Mouse (Mus musculus) CD4-positive, CD25-positive, alpha-beta regulatory T cell, adult 4 months (primary cell): ENCODE measurements around the gene Med10. TPM values are rescaled to one million over a fixed set of nuclear protein-coding genes. Genes with fewer than 3 reads are reported as not detected.

ENCODE experiments used
- ATAC-seq: one replicate; pipeline ENCODE4 v1.8.0; 2017
- polyA plus RNA-seq, 2 experiments: library from polyadenylated mRNA; unstranded; fragments of 100-300 nt; shearing (Covaris generic); gene quantifications; one replicate each; pipeline ENCODE4 v1.2.1; 2017

Gene Med10
- 100 to 1,000 TPM; 160 to 164 TPM for polyA plus RNA-seq

DNA sequence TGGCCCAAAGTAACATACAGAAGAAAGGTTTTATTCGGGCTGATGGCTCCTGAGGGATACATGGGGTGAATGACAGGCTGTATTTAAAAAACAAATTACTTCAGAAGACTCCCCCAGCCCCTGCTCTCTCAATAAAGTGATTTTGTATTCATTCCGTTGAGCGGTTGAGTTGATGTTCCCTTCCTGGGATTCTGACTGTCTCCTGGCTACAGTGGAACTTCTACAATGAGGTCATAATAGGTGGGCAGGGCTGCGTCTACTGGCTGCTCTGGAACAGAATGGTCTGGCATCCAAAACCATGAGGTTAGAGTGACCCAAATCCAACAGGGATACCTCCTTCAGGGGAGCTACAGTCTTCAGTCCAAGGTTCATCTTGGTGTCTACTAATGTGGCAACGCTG lies at the start of gene Med10:
Med10 (plus strand) TSS at position 301 of the 400 bp plus-strand sequence.
- ATAC-seq = no peak

DNA sequence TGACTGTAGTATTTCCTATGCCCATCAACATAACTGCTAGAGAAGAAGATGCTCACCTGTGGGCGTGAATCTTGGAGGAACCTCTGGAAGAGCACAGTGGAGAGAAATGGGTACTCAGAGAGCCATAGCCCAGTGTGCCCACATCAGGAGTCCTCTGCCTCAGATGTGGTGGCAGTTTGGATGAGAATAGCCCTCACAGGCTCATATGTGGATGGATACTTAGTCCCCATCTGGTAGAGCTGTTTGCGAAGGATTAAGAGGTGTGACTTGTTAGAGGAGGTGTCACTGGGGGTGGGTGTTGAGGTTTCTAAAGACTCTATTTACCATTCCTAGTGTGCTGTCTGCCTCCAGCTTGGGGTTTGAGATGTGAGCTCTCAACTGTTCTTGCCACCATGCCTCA lies 49.3 kb upstream of the Med10 start:
- no peak for ATAC-seq

DNA sequence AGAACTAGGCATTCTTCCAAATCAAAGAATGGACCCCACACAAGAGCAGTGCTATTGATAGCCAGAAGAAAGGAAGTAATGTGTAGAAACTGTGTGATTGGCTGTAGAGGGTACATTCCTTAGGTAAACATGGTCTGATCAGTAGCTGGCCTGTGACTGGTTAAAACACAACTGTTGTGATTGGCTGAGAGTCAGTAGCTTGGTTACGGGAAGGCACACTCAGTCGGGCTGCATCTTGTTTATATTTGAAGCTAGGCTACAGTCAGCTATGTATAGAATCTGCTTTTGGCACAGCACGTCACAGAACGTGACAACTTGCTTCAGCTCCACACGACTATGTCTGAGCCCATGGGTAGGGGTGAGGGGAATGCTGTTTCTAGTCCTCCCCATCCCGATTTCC lies 43.2 kb upstream of the Med10 start:
- no peak for ATAC-seq

DNA sequence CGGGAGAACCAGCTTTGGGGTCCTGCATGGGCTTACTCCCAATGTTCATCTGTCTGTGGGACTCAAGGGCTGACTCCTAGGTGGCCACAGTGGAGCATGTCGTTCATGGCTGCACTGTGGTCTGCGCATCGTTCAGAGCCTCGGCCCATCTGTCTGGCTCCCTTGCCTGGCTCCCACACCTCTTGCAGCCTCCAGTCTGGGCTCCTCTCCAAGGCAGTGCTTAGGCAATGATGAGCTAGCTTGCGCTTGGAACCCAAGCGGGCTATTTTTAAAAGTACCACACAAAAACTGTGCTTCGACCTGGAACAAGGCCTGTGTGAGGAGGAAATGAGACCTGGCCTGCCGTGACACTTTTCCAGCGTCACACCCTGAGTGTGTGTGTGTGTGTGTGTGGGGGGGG lies 40.8 kb upstream of the Med10 start:
- ATAC-seq = no peak

GRCm38 (mm10) chr13:69764646-69765045 lies 37.5 kb upstream of the Med10 start:
- no peak for ATAC-seq

- ATAC-seq = no peak
Measured at GRCm38 (mm10) chr13:69768152-69768551, 34.0 kb upstream of the Med10 start.

GRCm38 (mm10) chr13:69770538-69771456 lies 31.4 kb upstream of the Med10 start:
- ATAC-seq = no peak

GRCm38 (mm10) chr13:69772358-69772757 lies 29.8 kb upstream of the Med10 start:
- no peak for ATAC-seq

DNA sequence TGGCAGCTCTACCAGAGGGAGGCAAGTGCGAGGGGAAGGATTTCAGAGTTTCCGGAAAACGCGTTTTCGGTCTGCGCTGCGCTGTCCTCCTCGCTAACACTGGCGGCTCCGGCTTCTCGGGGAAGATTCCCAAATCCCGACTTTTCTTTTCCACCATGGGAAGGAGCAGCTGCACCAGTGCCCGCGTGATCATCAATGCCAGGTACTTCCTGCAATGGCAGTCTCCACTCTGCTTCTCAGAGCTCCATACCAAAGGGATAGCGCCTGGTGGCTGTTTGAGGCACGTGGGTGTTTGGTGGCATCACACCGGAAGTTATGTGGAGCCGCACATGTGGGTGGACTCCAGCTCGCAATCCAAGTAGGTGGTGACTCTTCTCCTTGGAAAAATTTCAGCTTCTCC lies 24.0 kb upstream of the Med10 start:
- no peak for ATAC-seq

- no peak for ATAC-seq
Measured at GRCm38 (mm10) chr13:69788704-69789103, 13.5 kb upstream of the Med10 start.

DNA sequence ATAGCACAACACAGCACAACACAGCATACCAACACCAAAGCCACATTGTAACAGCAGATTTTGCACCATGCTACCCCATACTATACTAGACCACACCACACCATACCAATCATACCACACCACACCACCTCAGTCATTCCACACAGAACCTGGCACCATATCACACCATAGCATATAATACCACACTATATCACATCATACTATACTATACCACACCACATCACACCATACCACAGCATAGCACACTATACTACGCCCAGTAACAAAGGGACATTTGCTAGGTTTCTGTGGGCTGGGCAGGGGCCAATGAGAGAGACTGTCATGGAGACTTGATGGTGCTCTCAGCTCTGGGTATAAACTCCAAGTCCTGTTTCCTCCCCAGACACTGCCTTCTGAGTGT lies 10.4 kb upstream of the Med10 start:
- ATAC-seq = no peak

DNA sequence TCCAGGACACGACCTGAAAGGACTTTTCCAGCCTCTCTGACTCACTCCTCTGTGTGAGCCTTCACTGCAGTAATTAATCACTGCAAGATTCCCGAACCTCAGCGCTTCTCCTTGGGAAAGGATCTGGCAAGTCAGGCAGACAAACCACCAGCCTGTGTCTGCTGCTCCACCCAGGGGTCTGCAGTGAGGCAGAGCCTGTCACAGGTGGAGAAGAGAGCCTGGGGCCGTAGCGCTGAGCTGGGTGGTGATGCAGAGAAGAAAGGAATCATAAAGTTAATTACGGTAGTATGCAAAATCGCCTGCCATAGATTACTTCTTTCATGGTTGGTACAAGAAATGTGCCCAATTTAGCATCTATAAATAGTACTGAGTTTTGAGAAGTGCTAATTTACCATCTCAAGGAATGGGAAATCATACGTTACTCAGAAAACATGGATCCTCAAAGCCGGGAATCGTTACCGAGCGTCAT lies 9.6 kb upstream of the Med10 start:
- ATAC-seq = no peak

DNA sequence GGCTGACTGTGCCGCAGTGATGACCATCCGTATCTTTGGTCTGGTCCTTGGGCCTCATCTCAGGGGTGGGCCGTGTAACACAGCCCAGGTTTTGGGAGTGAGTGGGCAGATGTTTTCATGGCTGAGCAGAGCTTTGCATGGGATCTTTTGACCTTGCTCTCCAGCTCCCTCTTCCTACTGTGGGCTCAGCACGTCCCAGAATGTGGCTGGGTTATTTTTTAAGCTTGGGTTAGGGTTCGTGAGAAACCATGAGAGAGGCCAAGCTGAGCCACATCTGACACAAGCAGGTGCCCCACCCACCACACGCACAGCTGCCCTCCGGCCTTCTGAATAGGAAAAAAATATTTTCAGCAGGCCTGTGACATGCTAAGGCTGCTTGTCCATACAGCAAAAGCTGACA lies 7.4 kb upstream of the Med10 start:
- no peak for ATAC-seq

- ATAC-seq = peak; percentile 90
Measured at GRCm38 (mm10) chr13:69809681-69810611, 7.8 kb downstream of the Med10 start.

DNA sequence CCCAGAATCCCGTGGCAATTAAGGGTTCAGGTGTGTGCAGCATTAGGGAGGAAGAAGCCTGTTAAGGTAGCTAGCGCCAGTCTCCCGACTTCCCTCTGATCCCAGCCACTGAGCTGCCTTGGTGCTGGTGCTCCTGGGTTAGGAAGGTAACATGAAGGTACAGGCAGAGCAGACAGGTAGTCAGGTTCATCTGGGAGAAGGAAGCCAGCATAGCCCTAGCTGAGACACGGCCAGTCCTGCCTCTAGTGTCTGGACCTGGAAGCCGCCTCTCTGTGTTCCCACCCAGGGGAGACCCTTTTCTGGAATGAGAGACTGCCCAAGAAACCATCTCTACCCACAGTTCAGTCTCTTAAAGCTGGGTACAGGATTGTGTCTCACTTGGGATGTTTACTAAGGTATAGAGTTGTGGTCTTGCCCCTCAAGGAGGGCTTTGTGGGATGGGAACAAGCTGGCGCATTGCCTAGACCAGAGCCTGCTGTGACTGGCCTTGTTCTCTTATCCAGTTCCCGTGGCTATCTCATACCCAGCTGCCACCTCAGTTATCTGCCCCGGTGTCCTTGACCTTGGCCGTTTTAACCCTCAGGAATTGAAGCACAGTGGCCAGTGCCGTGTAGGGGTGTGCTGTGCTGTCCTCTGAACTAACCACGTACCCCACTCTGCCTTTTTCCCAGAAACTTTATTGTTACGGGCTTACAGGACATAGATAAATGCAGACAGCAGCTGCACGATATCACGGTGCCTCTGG lies 8.9 kb downstream of the Med10 start:
- no peak for ATAC-seq

GRCm38 (mm10) chr13:69813870-69814269 lies 11.7 kb downstream of the Med10 start:
- ATAC-seq = no peak

GRCm38 (mm10) chr13:69818306-69818705 lies 16.1 kb downstream of the Med10 start:
- no peak for ATAC-seq

DNA sequence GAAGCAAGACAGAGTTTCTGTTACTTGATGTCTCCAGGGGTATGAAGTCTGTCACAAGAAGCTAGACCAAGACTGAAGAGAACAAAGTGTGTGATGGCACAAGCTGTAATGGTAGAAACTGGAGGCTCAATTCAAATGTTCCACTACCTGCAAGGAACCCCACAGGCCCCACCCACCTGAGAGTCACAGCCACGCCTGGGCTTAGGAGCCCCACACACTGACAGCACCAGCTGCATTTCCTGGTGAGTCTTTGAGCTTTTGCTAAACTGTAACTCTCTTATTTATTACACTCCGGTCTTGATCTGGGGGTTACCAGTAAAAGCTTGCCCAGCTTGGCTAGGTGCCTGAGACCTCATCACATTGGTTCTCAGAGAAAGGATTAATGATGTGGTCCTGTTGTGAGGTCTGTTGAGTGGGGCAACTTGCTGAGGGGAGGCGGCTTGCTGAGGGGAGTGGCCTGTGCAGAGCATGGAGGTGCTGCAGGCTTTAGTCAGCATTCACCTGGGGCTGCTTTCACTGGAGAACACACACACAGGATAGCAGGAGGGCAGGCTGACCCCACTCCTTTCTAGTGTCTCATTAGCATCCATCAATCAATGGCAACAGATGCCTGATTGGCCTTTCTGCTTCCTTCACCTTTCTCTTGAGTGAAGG lies 19.1 kb downstream of the Med10 start:
- ATAC-seq = peak; percentile 74

GRCm38 (mm10) chr13:69823920-69824637 lies 21.9 kb downstream of the Med10 start:
- no peak for ATAC-seq

DNA sequence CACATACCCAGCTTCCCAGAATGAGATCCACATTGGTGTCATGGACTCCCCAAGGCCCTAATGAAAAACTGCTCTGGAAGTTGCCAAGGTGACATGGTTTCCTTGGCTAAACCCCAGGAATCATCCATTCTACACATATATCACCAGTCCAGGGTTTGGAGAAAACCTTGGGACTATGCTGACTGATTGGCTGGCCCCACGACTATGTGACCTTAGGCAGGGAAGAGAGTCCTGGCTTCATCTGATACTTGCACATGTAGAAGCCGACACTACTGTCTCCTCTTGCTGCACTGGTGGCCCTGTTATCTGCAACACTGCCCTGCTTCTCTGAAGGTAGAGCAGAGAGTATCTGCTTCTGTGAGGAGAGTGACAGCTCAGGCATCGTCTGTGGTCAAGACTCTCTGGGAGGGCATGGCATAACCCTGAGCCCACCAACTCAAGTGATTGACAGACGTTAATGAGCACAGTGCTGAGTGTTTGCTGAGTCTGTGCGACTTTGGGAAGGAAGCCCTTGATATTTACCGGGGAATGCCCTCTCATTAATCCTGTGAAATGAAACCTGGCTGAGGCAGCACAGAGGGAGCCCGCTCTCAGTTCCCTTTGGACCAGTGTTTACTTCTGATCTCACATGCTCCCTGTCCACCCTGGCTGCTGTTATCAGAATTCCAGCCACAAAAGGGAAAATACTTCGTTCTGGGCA lies 23.4 kb downstream of the Med10 start:
- ATAC-seq = no peak

GRCm38 (mm10) chr13:69830606-69831005 lies 28.4 kb downstream of the Med10 start:
- no peak for ATAC-seq
